Mouse (Mus musculus): Measurements from ENCODE around the gene Pde11a. TPM values are rescaled to one million over a fixed set of nuclear protein-coding genes. Genes with fewer than 3 reads are reported as not detected.

The Pde11a gene
- 0.04 TPM in 1 of 2 replicates, not detected in the other for polyA plus RNA-seq (2012; rRNA removed)

GRCm38 (mm10) chr2:76338215-76339156 is at the start of gene Pde11a:
TSS of gene Pde11a (minus strand) at chr2:76338774.

GRCm38 (mm10) chr2:76369821-76370655 is 31.5 kb upstream of the Pde11a start, which contains the start of gene Rbm45:
TSS of gene Rbm45 (plus strand) at chr2:76369984.

GRCm38 (mm10) chr2:76360226-76360625 is 21.7 kb upstream of the Pde11a start, which contains the start of gene Cyct:
TSS of gene Cyct (minus strand) at chr2:76360450.

GRCm38 (mm10) chr2:75981440-75982081 is 357.0 kb downstream of the Pde11a start, which contains the start of gene Ttc30a1:
TSS of gene Ttc30a1 (minus strand) at chr2:75981967.

GRCm38 (mm10) chr2:75977752-75978368 is 360.7 kb downstream of the Pde11a start, which contains the start of gene Ttc30a2:
TSS of gene Ttc30a2 (minus strand) at chr2:75978170.

Other genes starting within 250 kb of the Pde11a start
- gene Cyct, start 21.7 kb upstream of the Pde11a start, polyA plus RNA-seq (2012; rRNA removed): not detected in 2 replicates
- 3.1 and 5.1 TPM in 2 replicates for gene Rbm45, start 31.2 kb upstream of the Pde11a start, polyA plus RNA-seq (2012; rRNA removed)
- 1.1 and 4.2 TPM in 2 replicates for gene Osbpl6, start 67.7 kb upstream of the Pde11a start, polyA plus RNA-seq (2012; rRNA removed)

Measured in stomach, adult 2 months (tissue).